18 mouse cellular contexts compared by ENCODE assay signal in the genomic region with DNA sequence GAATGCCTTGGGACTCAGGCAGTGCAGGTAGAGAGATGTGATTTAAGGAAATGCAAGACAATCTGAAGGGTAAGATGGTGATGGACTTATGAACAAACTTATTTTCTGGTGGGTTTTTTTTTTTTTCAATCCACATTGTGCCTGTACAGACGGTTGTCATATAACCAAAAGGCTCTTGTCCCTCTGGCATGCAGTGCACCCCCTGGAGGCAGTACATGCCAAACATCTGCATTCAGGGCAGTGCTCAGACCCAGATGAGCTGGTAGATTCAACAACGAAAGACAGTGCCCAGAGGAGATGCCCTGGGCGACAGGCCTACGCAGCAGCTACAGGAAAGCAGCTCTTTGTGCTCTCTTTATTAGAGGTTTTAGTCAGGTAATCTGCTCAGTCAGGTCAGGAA.
DNase-seq lines count a peak whose midpoint lies in the region; ATAC-seq and TF ChIP-seq lines count a peak whose summit lies in the region.
"Had no signal": no experiment of that assay in that cellular context is flagged by ENCODE, and none has a peak within 500 bp of the region (broad histone marks: within the 10 kb centered on the region; RNA-seq: fewer than 3 reads in every experiment).

No protein-coding gene starts in this region.

- H3K27ac ChIP-seq in layer of hippocampus, adult 2 months: no peak overlapping the region
- 0 out of 2 replicates have a peak overlapping the region, but pooled peaks have one; percentile 28 for H3K27ac ChIP-seq in midbrain, embryonic 16.5 days (ENCODE audit: low read length)
- no peak overlapping the region for H3K27ac ChIP-seq in midbrain, embryonic 11.5 days (ENCODE audit: low read depth, low read length)
- H3K27ac ChIP-seq in midbrain, postnatal 0 days (ENCODE audit: low read depth, low read length): no peak overlapping the region
- no peak overlapping the region for H3K27ac ChIP-seq in stomach, postnatal 0 days (replicated peaks)
- H3K27ac ChIP-seq: embryonic facial prominence, embryonic 13.5 days; heart, embryonic 15.5 days; kidney, embryonic 15.5 days; macrophage; midbrain, embryonic 12.5 days; neural tube, embryonic 12.5 days had no signal

- TF ChIP-seq EP300 in stomach, postnatal 0 days (optimal IDR thresholded peaks at IDR 0.05): no peak

- H3K9ac ChIP-seq in midbrain, embryonic 16.5 days (ENCODE audit: low read depth, low read length): no peak overlapping the region
- no peak overlapping the region for H3K9ac ChIP-seq in midbrain, embryonic 11.5 days (ENCODE audit: low read length)
- H3K9ac ChIP-seq in midbrain, postnatal 0 days (replicated peaks; ENCODE audit: low read length, poor library complexity, severe bottlenecking): no peak overlapping the region
- no peak overlapping the region for H3K9ac ChIP-seq in stomach, postnatal 0 days (ENCODE audit: low read length)
- H3K9ac ChIP-seq: embryonic facial prominence, embryonic 13.5 days; heart, embryonic 15.5 days; kidney, embryonic 15.5 days; midbrain, embryonic 12.5 days; neural tube, embryonic 12.5 days had no signal

- 49% methylated on average over 4 of the region's 4 CpGs for WGBS in midbrain, embryonic 16.5 days
- WGBS in midbrain, embryonic 11.5 days: 67% methylated on average over 4 of the region's 4 CpGs
- WGBS in midbrain, postnatal 0 days: 47% methylated on average over 4 of the region's 4 CpGs
- WGBS in stomach, postnatal 0 days: 80% methylated on average over 4 of the region's 4 CpGs

- no peaks in the 10 kb centered on the region for H3K36me3 ChIP-seq in midbrain, embryonic 16.5 days (ENCODE audit: control insufficient read depth, insufficient read depth, low read length)
- no peaks in the 10 kb centered on the region for H3K36me3 ChIP-seq in midbrain, embryonic 11.5 days (ENCODE audit: control insufficient read depth, insufficient read depth, low read length)
- no peaks in the 10 kb centered on the region for H3K36me3 ChIP-seq in midbrain, postnatal 0 days (ENCODE audit: insufficient read depth, low read length)
- no peaks in the 10 kb centered on the region for H3K36me3 ChIP-seq in stomach, postnatal 0 days (ENCODE audit: control insufficient read depth, insufficient read depth, low read length)
- H3K36me3 ChIP-seq: embryonic facial prominence, embryonic 13.5 days; heart, embryonic 15.5 days; kidney, embryonic 15.5 days; midbrain, embryonic 12.5 days; neural tube, embryonic 12.5 days had no signal

- H3K4me2 ChIP-seq in midbrain, embryonic 16.5 days (ENCODE audit: low read length): no peak overlapping the region
- H3K4me2 ChIP-seq in midbrain, embryonic 11.5 days: no peak overlapping the region
- no peak overlapping the region for H3K4me2 ChIP-seq in midbrain, postnatal 0 days (ENCODE audit: low read depth, low read length, poor library complexity, severe bottlenecking)
- no peak overlapping the region for H3K4me2 ChIP-seq in stomach, postnatal 0 days (replicated peaks; ENCODE audit: low read depth)
- H3K4me2 ChIP-seq: embryonic facial prominence, embryonic 13.5 days; heart, embryonic 15.5 days; kidney, embryonic 15.5 days; midbrain, embryonic 12.5 days; neural tube, embryonic 12.5 days had no signal

- no peaks in the 10 kb centered on the region for H3K9me3 ChIP-seq in midbrain, embryonic 16.5 days (replicated peaks; ENCODE audit: control insufficient read depth, low read length, poor library complexity, severe bottlenecking)
- H3K9me3 ChIP-seq in midbrain, embryonic 11.5 days (ENCODE audit: control insufficient read depth, low read length): no peaks in the 10 kb centered on the region
- no peaks in the 10 kb centered on the region for H3K9me3 ChIP-seq in midbrain, postnatal 0 days (ENCODE audit: low read length)
- H3K9me3 ChIP-seq in stomach, postnatal 0 days (ENCODE audit: control insufficient read depth, low read length): no peaks in the 10 kb centered on the region
- H3K9me3 ChIP-seq: embryonic facial prominence, embryonic 13.5 days; heart, embryonic 15.5 days; kidney, embryonic 15.5 days; midbrain, embryonic 12.5 days; neural tube, embryonic 12.5 days had no signal

- no peak for DNase-seq in layer of hippocampus, adult 2 months (ENCODE audit: low spot score in 2 of 2)
- no peak for DNase-seq in layer of hippocampus, adult 18-20 months (ENCODE audit: low spot score in 2 of 2)
- no peak for DNase-seq in midbrain, embryonic 11.5 days (ENCODE audit: low spot score, missing footprints)
- no peak for DNase-seq in midbrain, postnatal 0 days (ENCODE audit: low spot score)
- no peak for DNase-seq in stomach, postnatal 0 days (ENCODE audit: low spot score)
- no peak for DNase-seq in natural killer cell, adult 2 months (ENCODE audit: low spot score in 2 of 2)
- DNase-seq: adrenal gland, postnatal 14 days; cerebellum, adult 11 months; cerebellum, postnatal 14 days; gastrocnemius, postnatal 25 days had no signal

- H3K4me3 ChIP-seq in layer of hippocampus, adult 2 months: no peak overlapping the region
- H3K4me3 ChIP-seq in midbrain, embryonic 16.5 days (ENCODE audit: low read depth, low read length): no peak overlapping the region
- no peak overlapping the region for H3K4me3 ChIP-seq in midbrain, embryonic 11.5 days (ENCODE audit: low read depth, low read length)
- H3K4me3 ChIP-seq in midbrain, postnatal 0 days (ENCODE audit: low read depth, low read length): no peak overlapping the region
- H3K4me3 ChIP-seq in stomach, postnatal 0 days (ENCODE audit: low read depth, low read length): no peak overlapping the region
- H3K4me3 ChIP-seq: embryonic facial prominence, embryonic 13.5 days; heart, embryonic 15.5 days; kidney, embryonic 15.5 days; midbrain, embryonic 12.5 days; neural tube, embryonic 12.5 days had no signal

- TF ChIP-seq CTCF in layer of hippocampus, adult 2 months (conservative IDR thresholded peaks at IDR 0.05): peak; percentile 26
- peak; percentile 43 for TF ChIP-seq CTCF in midbrain, postnatal 0 days (IDR thresholded peaks at IDR 0.05)
- TF ChIP-seq CTCF in stomach, postnatal 0 days (IDR thresholded peaks at IDR 0.05; ENCODE audit: low read depth): peak; percentile 9; the same call in 1 of the 2 replicates

- no peaks in the 10 kb centered on the region for H3K27me3 ChIP-seq in midbrain, embryonic 16.5 days (ENCODE audit: control insufficient read depth, insufficient read depth, low read depth, low read length)
- no peaks in the 10 kb centered on the region for H3K27me3 ChIP-seq in midbrain, embryonic 11.5 days (ENCODE audit: control insufficient read depth, insufficient read depth, low read length)
- H3K27me3 ChIP-seq in midbrain, postnatal 0 days (ENCODE audit: insufficient read depth, low read length): no peaks in the 10 kb centered on the region
- no peaks in the 10 kb centered on the region for H3K27me3 ChIP-seq in stomach, postnatal 0 days (ENCODE audit: control insufficient read depth, insufficient read depth, low read length)
- H3K27me3 ChIP-seq: embryonic facial prominence, embryonic 13.5 days; heart, embryonic 15.5 days; kidney, embryonic 15.5 days; midbrain, embryonic 12.5 days; neural tube, embryonic 12.5 days had no signal

- no peak for ATAC-seq in midbrain, embryonic 16.5 days
- no peak for ATAC-seq in midbrain, embryonic 11.5 days (ENCODE audit: low FRiP score)
- no peak for ATAC-seq in midbrain, postnatal 0 days (ENCODE audit: low FRiP score)
- no peak for ATAC-seq in stomach, postnatal 0 days (ENCODE audit: low FRiP score, low TSS enrichment)
- ATAC-seq: forebrain, embryonic 14.5 days had no signal

- H3K4me1 ChIP-seq in midbrain, embryonic 16.5 days (ENCODE audit: control insufficient read depth, insufficient read depth, low read length): peaks cover 9% of the 10 kb centered on the region; the same call in 1 of the 2 replicates
- H3K4me1 ChIP-seq in midbrain, embryonic 11.5 days (ENCODE audit: control insufficient read depth, insufficient read depth, low read length): no peaks in the 10 kb centered on the region
- H3K4me1 ChIP-seq in midbrain, postnatal 0 days (ENCODE audit: insufficient read depth, low read length): no peaks in the 10 kb centered on the region
- H3K4me1 ChIP-seq in stomach, postnatal 0 days (replicated peaks; ENCODE audit: control insufficient read depth, insufficient read depth): no peaks in the 10 kb centered on the region
- H3K4me1 ChIP-seq: embryonic facial prominence, embryonic 13.5 days; heart, embryonic 15.5 days; kidney, embryonic 15.5 days; midbrain, embryonic 12.5 days had no signal
